Mouse (Mus musculus): ENCODE results near the gene Olfr535. TPM values are rescaled to one million over a fixed set of nuclear protein-coding genes. Genes with fewer than 3 reads are reported as not detected.

Gene Olfr535
- polyA plus RNA-seq, 1 experiment from 2014 or later: not detected

DNA sequence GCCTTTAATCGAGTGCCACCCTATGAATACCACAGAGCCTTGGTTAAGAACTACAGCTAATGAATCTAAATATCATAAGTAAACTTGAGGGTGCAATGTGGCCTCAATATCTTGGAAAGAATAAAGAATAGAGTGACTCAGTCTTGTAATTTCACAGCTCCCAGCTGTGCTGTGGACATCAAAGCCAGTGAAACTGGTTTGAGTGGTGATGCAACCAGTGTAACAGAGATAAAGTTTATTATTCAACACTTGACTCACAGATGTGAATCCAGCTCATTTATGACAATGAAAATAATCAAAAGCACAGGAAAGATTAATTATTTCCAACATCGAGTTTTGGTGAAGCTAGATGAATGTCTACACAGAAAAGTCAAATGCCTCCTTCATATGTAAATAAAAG is 55.7 kb downstream of the Olfr535 start:
- WGBS: 75% methylated on average over 2 of the region's 2 CpGs
- H3K4me3 ChIP-seq (replicated peaks; ENCODE audit: low read length): no peak overlapping the region
- no peak overlapping the region for H3K27ac ChIP-seq (ENCODE audit: low read length)
- H3K27me3 ChIP-seq (replicated peaks; ENCODE audit: control insufficient read depth, insufficient read depth, low read length): no peaks in the 10 kb centered on the region
- no peak overlapping the region for H3K4me2 ChIP-seq (ENCODE audit: low read length)
- H3K36me3 ChIP-seq (ENCODE audit: control insufficient read depth, insufficient read depth): no peaks in the 10 kb centered on the region
- ATAC-seq: no peak
- H3K9me3 ChIP-seq (ENCODE audit: control insufficient read depth, low read length): no peaks in the 10 kb centered on the region
- no peak overlapping the region for H3K9ac ChIP-seq (replicated peaks; ENCODE audit: low read depth, low read length)
- no peaks in the 10 kb centered on the region for H3K4me1 ChIP-seq (replicated peaks; ENCODE audit: control insufficient read depth, insufficient read depth, low read length)

Other genes with a start within 250 kb of the Olfr535 start
- not detected in 2 replicates for gene 5830411N06Rik, start 236.9 kb upstream of the Olfr535 start, polyA plus RNA-seq (2015; fragmentation: Nextera tagmentation; extraction: Ambion mirVana)
- not detected in 2 replicates for gene Olfr525, start 163.4 kb upstream of the Olfr535 start, polyA plus RNA-seq (2015; fragmentation: Nextera tagmentation; extraction: Ambion mirVana)
- gene Olfr527, start 150.2 kb upstream of the Olfr535 start, polyA plus RNA-seq (2015; fragmentation: Nextera tagmentation; extraction: Ambion mirVana): not detected in 2 replicates
- gene Olfr60, start 122.5 kb upstream of the Olfr535 start, polyA plus RNA-seq (2015; fragmentation: Nextera tagmentation; extraction: Ambion mirVana): not detected in 2 replicates
- not detected in 2 replicates for gene Olfr530, start 107.9 kb upstream of the Olfr535 start, polyA plus RNA-seq (2015; fragmentation: Nextera tagmentation; extraction: Ambion mirVana)
- gene Olfr531, start 81.3 kb upstream of the Olfr535 start, polyA plus RNA-seq (2015; fragmentation: Nextera tagmentation; extraction: Ambion mirVana): not detected in 2 replicates
- gene Olfr532, start 62.6 kb upstream of the Olfr535 start, polyA plus RNA-seq (2015; fragmentation: Nextera tagmentation; extraction: Ambion mirVana): not detected in 2 replicates
- gene Olfr533, start 20.8 kb upstream of the Olfr535 start, polyA plus RNA-seq (2015; fragmentation: Nextera tagmentation; extraction: Ambion mirVana): not detected in 2 replicates
- gene Olfr536, start 23.2 kb downstream of the Olfr535 start, polyA plus RNA-seq (2015; fragmentation: Nextera tagmentation; extraction: Ambion mirVana): not detected in 2 replicates
- not detected in 2 replicates for gene Olfr538, start 83.7 kb downstream of the Olfr535 start, polyA plus RNA-seq (2015; fragmentation: Nextera tagmentation; extraction: Ambion mirVana)
- gene Olfr46, start 117.1 kb downstream of the Olfr535 start, polyA plus RNA-seq (2015; fragmentation: Nextera tagmentation; extraction: Ambion mirVana): 0.03 TPM in 1 of 2 replicates, not detected in the other
- not detected in 2 replicates for gene Olfr61, start 144.8 kb downstream of the Olfr535 start, polyA plus RNA-seq (2015; fragmentation: Nextera tagmentation; extraction: Ambion mirVana)
- gene Olfr53, start 162.2 kb downstream of the Olfr535 start, polyA plus RNA-seq (2015; fragmentation: Nextera tagmentation; extraction: Ambion mirVana): not detected in 2 replicates
- gene Olfr539, start 175.7 kb downstream of the Olfr535 start, polyA plus RNA-seq (2015; fragmentation: Nextera tagmentation; extraction: Ambion mirVana): not detected in 2 replicates
- gene Olfr45, start 197.7 kb downstream of the Olfr535 start, polyA plus RNA-seq (2015; fragmentation: Nextera tagmentation; extraction: Ambion mirVana): not detected in 2 replicates
- not detected in 2 replicates for gene Olfr541, start 213.1 kb downstream of the Olfr535 start, polyA plus RNA-seq (2015; fragmentation: Nextera tagmentation; extraction: Ambion mirVana)